Mouse (Mus musculus): ENCODE results near the gene Btbd3.

GRCm38 (mm10) chr2:138490688-138491405 is 234.5 kb downstream of the Btbd3 start:
- TF ChIP-seq POLR2A (IDR thresholded peaks at IDR 0.05; ENCODE audit: low read depth, low read length) (no peak), CTCF (IDR thresholded peaks at IDR 0.05; ENCODE audit: borderline replicate concordance, insufficient read depth, low read length) (no peak)
